Mouse (Mus musculus) embryonic facial prominence, embryonic 14.5 days (tissue): Measurements from ENCODE around the gene Gse1. TPM values are rescaled to one million over a fixed set of nuclear protein-coding genes. Genes with fewer than 3 reads are reported as not detected.

ENCODE experiments used
- ATAC-seq: fragments of 200-750 bp; cut with Nextera tagmentation; 2 replicates; pipeline ENCODE4 v1.8.0; 2017; ENCODE audit warnings: low read depth, moderate number of reproducible peaks, moderate TSS enrichment
- DNase-seq: peaks from one replicate; pipeline ENCODE4 v3.0.0-alpha.2; 2015; ENCODE audit warnings: low spot score
- H3K27ac ChIP-seq: fragments of 300-500 bp; sonication (generic); replicated peaks from 2 replicates; pipeline ENCODE4 v1.5.1; 2014; ENCODE audit warnings: low read depth, mild to moderate bottlenecking, low read length, moderate library complexity
- H3K27me3 ChIP-seq: fragments of 300-500 bp; sonication (generic); replicated peaks from 2 replicates; pipeline ENCODE4 v1.6.1; 2014; ENCODE audit warnings: low read length; ENCODE audit not compliant: control insufficient read depth, insufficient read depth
- H3K36me3 ChIP-seq: fragments of 300-500 bp; sonication (generic); 2 replicates; pipeline ENCODE4 v1.6.1; 2014; ENCODE audit warnings: low read length, mixed read lengths; ENCODE audit not compliant: control insufficient read depth, insufficient read depth
- H3K4me1 ChIP-seq: fragments of 300-500 bp; sonication (generic); 2 replicates; pipeline ENCODE4 v1.6.1; 2014; ENCODE audit warnings: antibody characterized with exemption, low read length; ENCODE audit not compliant: control insufficient read depth, insufficient read depth
- H3K4me2 ChIP-seq: fragments of 300-500 bp; sonication (generic); 2 replicates; pipeline ENCODE4 v1.6.1; 2014; ENCODE audit warnings: low read depth, mild to moderate bottlenecking, low read length, moderate library complexity, mixed read lengths
- H3K4me3 ChIP-seq: fragments of 300-500 bp; sonication (generic); 2 replicates; pipeline ENCODE4 v1.5.1; 2014; ENCODE audit warnings: low read depth, mild to moderate bottlenecking, low read length
- H3K9ac ChIP-seq: fragments of 300-500 bp; sonication (generic); 2 replicates; pipeline ENCODE4 v1.6.1; 2014; ENCODE audit warnings: low read depth, mild to moderate bottlenecking, low read length, moderate library complexity, mixed read lengths
- H3K9me3 ChIP-seq: fragments of 300-500 bp; sonication (generic); 2 replicates; pipeline ENCODE4 v1.6.1; 2016; ENCODE audit warnings: low read length; ENCODE audit not compliant: control insufficient read depth
- WGBS: fragments of 180-500 bp; shearing (Covaris S2); extraction: QIAGEN DNeasy Blood & Tissue Kit; methylation state at CpG from one replicate; pipeline ENCODE4 v1.1.7; 2014; 5-methylcytosine and 5-hydroxymethylcytosine counted together
- polyA plus RNA-seq: library from polyadenylated mRNA; unstranded; fragments of >200 nt; fragmentation: Nextera tagmentation; extraction: Ambion mirVana; gene quantifications from 2 replicates; pipeline ENCODE4 v1.2.1, GENCODE M21; 2014

Gene Gse1
- polyA plus RNA-seq, 1 experiment from 2014 or later, result 8.7 TPM

GRCm38 (mm10) chr8:120317118-120317824, 89.0 kb downstream of the Gse1 start:
- H3K27me3 ChIP-seq, result no peaks in the 10 kb centered on the region
- no peaks in the 10 kb centered on the region for H3K9me3 ChIP-seq
- WGBS, result 87% methylated on average over 20 of the region's 21 CpGs
- H3K4me2 ChIP-seq, result no peak overlapping the region
- ATAC-seq, result no peak
- H3K9ac ChIP-seq, result no peak overlapping the region
- H3K4me3 ChIP-seq, result no peak overlapping the region
- H3K36me3 ChIP-seq, result no peaks in the 10 kb centered on the region
- DNase-seq, result no peak
- peaks cover 6% of the 10 kb centered on the region; the same call in 1 of the 2 replicates for H3K4me1 ChIP-seq
- no peak overlapping the region for H3K27ac ChIP-seq

- no peak overlapping the region for H3K27ac ChIP-seq
Observed at GRCm38 (mm10) chr8:120318476-120318991, 90.3 kb downstream of the Gse1 start.

DNA sequence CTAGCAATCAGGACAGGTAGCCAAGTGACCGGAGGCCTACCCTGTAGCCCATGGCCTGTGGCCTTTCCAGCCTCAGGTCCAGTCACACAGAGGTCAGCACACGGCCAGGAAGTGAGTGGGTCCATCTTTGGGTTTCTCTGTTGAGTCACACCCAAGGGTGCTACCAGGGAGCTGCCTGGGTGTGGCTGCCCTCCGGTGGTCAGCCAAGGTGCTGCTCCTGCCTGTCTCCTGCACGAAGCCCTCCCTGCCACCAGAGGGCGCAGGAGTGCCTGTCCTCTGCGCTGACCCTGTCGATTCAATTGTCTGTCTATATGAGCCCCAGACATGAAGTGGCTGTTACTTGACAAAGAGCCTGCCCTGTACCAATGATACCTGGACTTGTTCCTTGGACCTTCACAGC, 91.2 kb downstream of the Gse1 start:
- peaks cover 25% of the 10 kb centered on the region for H3K4me1 ChIP-seq
- ATAC-seq (peak; percentile 42), DNase-seq (peak; percentile 68)
- H3K27me3 ChIP-seq, result no peaks in the 10 kb centered on the region
- WGBS, result 25% methylated on average over 7 of the region's 7 CpGs
- H3K36me3 ChIP-seq, result no peaks in the 10 kb centered on the region
- no peaks in the 10 kb centered on the region for H3K9me3 ChIP-seq
- H3K9ac ChIP-seq, result no peak overlapping the region
- no peak overlapping the region for H3K4me3 ChIP-seq
- no peak overlapping the region for H3K4me2 ChIP-seq
- no peak overlapping the region for H3K27ac ChIP-seq

More at GRCm38 (mm10) chr8:120318476-120318991, 90.3 kb downstream of the Gse1 start:
- no peak overlapping the region for H3K9ac ChIP-seq
- no peak overlapping the region for H3K4me2 ChIP-seq
- no peak overlapping the region for H3K4me3 ChIP-seq
- no peaks in the 10 kb centered on the region for H3K36me3 ChIP-seq
- DNase-seq (no peak), ATAC-seq (no peak)
- no peaks in the 10 kb centered on the region for H3K27me3 ChIP-seq
- peaks cover 19% of the 10 kb centered on the region for H3K4me1 ChIP-seq
- H3K9me3 ChIP-seq, result no peaks in the 10 kb centered on the region
- WGBS, result 67% methylated on average over 12 of the region's 12 CpGs

GRCm38 (mm10) chr8:120320146-120320545, 91.9 kb downstream of the Gse1 start:
- 82% methylated on average over 5 of the region's 5 CpGs for WGBS
- ATAC-seq, result no peak
- Histone ChIP-seq H3K36me3 (no peaks in the 10 kb centered on the region), H3K4me3 (no peak overlapping the region), H3K27ac (no peak overlapping the region), H3K9ac (no peak overlapping the region), H3K4me1 (peaks cover 27% of the 10 kb centered on the region), H3K4me2 (no peak overlapping the region), H3K27me3 (no peaks in the 10 kb centered on the region), H3K9me3 (no peaks in the 10 kb centered on the region)
- DNase-seq, result no peak

DNA sequence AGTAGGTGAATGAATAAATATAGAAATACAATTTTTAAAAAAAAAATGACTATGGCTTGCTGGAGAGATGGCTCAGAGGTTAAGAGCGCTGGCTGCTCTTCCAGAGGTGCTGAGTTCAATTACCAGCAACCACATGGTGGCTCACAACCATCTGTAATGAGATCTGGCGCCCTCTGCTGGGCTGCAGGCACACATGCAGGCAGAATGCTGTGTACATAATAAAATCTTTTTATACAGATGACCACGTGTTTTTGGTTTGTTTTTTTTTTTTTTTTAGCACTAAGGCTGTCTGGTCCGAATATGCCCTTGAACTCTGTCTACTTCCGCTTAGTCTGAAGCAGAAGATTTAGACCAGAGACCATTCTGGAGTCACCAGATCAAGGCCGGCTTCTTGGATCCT, 93.5 kb downstream of the Gse1 start:
- peaks cover 27% of the 10 kb centered on the region for H3K4me1 ChIP-seq
- WGBS, result 40% methylated on average over 6 of the region's 6 CpGs

DNA sequence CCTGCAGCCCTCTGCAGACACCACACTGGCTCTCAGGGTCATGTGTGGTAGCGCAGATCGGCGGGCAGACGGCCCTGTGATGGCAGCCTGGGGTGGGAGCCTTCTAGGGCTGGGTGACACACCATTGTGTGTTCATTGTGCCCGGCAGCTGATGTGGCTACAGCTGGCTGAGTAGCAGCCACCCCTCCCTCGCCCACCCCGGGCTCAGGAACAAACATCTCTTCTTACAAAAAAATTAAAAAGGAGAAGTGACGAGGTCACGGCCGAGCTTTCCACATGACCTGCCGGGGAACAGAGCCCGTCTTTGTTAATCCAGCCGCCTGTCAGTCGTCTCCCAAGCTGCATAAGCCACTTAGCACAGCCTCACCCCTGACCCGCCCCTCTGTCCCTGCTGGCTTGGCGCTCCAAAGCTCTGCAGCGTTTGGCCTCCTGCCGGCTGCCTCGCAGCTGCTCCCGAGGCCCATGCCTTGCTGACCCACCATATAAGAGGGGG, 94.7 kb downstream of the Gse1 start:
- ATAC-seq (peak; percentile 82), DNase-seq (peak; percentile 90)
- 15% methylated on average over 16 of the region's 20 CpGs for WGBS
- Histone ChIP-seq H3K9ac (no peak overlapping the region), H3K4me3 (no peak overlapping the region), H3K4me2 (no peak overlapping the region; the same call in 1 of the 2 replicates), H3K4me1 (peaks cover 21% of the 10 kb centered on the region), H3K27ac (no peak overlapping the region; the same call in 1 of the 2 replicates), H3K36me3 (no peaks in the 10 kb centered on the region), H3K9me3 (no peaks in the 10 kb centered on the region), H3K27me3 (no peaks in the 10 kb centered on the region)

More for the DNA sequence above, 93.5 kb downstream of the Gse1 start:
- no peaks in the 10 kb centered on the region for H3K9me3 ChIP-seq
- no peak overlapping the region for H3K4me3 ChIP-seq
- no peaks in the 10 kb centered on the region for H3K27me3 ChIP-seq
- H3K36me3 ChIP-seq, result no peaks in the 10 kb centered on the region
- ATAC-seq, result no peak
- no peak overlapping the region for H3K9ac ChIP-seq
- no peak overlapping the region for H3K27ac ChIP-seq
- DNase-seq, result no peak
- H3K4me2 ChIP-seq, result no peak overlapping the region

DNA sequence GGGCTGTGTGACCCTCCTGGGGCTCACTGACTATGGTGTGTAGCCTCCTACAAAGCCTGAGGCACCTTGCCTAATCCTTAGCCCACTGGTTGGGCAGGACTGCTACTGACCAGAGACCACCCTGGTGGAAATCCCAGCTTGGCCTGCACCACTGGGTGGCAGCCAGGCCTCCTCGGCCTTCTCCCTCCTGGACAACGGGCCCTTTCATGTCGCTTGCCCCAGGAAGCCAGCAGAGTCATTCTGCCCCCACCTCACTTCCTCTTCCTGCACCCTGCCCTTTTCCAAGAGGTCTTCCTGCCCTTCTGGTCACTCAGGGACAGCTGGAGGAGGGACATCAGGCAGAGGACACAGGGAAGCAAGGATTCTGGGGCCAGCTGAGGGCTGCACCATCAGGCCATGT, 96.3 kb downstream of the Gse1 start:
- WGBS, result 17% methylated on average over 3 of the region's 3 CpGs
- Histone ChIP-seq H3K27ac (no peak overlapping the region), H3K36me3 (no peaks in the 10 kb centered on the region), H3K4me3 (no peak overlapping the region), H3K9me3 (no peaks in the 10 kb centered on the region), H3K4me1 (peaks cover 21% of the 10 kb centered on the region), H3K4me2 (no peak overlapping the region), H3K9ac (no peak overlapping the region), H3K27me3 (no peaks in the 10 kb centered on the region)
- ATAC-seq (no peak), DNase-seq (no peak)

- no peaks in the 10 kb centered on the region for H3K36me3 ChIP-seq
- ATAC-seq, result no peak
- WGBS, result 63% methylated on average over 5 of the region's 5 CpGs
Observed at GRCm38 (mm10) chr8:120325172-120325767, 97.0 kb downstream of the Gse1 start.

More at GRCm38 (mm10) chr8:120325172-120325767, 97.0 kb downstream of the Gse1 start:
- no peak overlapping the region for H3K9ac ChIP-seq
- H3K4me2 ChIP-seq, result no peak overlapping the region
- H3K4me1 ChIP-seq, result peaks cover 21% of the 10 kb centered on the region
- DNase-seq, result no peak
- no peaks in the 10 kb centered on the region for H3K9me3 ChIP-seq
- H3K4me3 ChIP-seq, result no peak overlapping the region
- H3K27ac ChIP-seq, result no peak overlapping the region
- no peaks in the 10 kb centered on the region for H3K27me3 ChIP-seq
